ENCODE assay signal across 8 mouse cellular contexts in the genomic region with DNA sequence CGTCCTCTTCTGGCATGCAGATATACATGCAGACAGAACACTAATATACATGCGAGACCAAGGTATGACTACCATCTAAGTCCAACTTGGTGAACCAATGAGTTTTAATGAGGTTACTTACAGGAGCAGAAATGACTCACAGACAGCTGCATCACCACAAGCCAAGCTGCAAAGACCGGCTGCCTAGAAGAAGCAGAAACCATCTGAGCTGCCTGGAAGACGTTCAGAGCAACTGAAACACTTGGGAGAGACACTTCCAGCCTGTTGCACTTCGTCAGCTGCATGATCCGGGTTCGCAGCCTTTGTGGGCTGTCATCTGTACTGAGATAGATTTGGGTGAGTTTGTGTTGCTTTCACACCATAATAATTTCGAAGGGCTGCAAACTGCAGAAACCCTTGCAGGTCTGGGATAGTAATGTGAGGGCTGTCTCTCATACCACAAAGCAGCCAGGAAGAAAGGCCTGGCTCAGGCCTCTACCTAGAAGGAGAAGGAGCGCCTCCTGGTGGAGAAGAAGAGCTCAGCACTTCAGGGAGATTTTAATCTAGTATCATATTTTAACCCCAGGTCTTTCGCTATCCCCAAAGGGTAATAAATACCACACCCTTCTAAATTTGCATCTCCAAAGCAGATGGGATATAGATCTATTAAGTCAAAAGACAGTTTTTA. TPM values are rescaled to one million over a fixed set of nuclear protein-coding genes. Genes with fewer than 3 reads are reported as not detected.
DNase-seq lines count a peak whose midpoint lies in the region; ATAC-seq lines count a peak whose summit lies in the region.

No protein-coding gene starts in this region.

- intact Hi-C loops in gastrocnemius, postnatal 14 days (cut with DNase I; ENCODE audit: low total_unique reads), result loop anchor here (5.0 kb wide), 2 partner anchors 154 to 239 kb away; partner anchors contain the start of gene Twsg1

- ATAC-seq in neutrophil, adult 5-6 weeks (ENCODE audit: extremely low read depth, insufficient number of reproducible peaks, low FRiP score, poor library complexity, severe bottlenecking), result peak; percentile 65

- peak; percentile 61 for DNase-seq in layer of hippocampus, adult 11-12 months (ENCODE audit: low spot score)
- no peak for DNase-seq in layer of hippocampus, adult 9-10 months (ENCODE audit: low spot score)
- DNase-seq in ES-CJ7 (ENCODE audit: low read depth, low spot score), result peak; percentile 65
- DNase-seq in c-Kit-positive CD71-positive TER-119-positive erythroid progenitor cells, embryonic 14.5 days (ENCODE audit: low spot score), result peak; percentile 69
- DNase-seq in gastrocnemius, postnatal 14 days, result peak; percentile 56
- DNase-seq in layer of hippocampus, postnatal 14 days (ENCODE audit: low spot score in 2 of 2), result peak; percentile 36 to 55
- peak; percentile 21 for DNase-seq in yolk sac, embryonic 10.5 days (ENCODE audit: low spot score)

RNA-seq across cellular contexts. Expression of gene Washc1, which starts 4.6 kb away (rescaled TPM):
- total RNA-seq in gastrocnemius, postnatal 14 days (2021), result 10 to 100 TPM; 12.2 to 15.2 TPM
- total RNA-seq in layer of hippocampus, postnatal 14 days (2021), result 10 to 100 TPM; 44.3 to 45.7 TPM
- 33.0 and 34.7 TPM in 2 replicates for total RNA-seq in neutrophil, adult 5-6 weeks (2017)

RNA-seq across cellular contexts. Expression of gene Ndufv2, which starts 5.4 kb away (rescaled TPM):
- 100 to 1,000 TPM; 640 to 730 TPM for total RNA-seq in gastrocnemius, postnatal 14 days (2021)
- total RNA-seq in layer of hippocampus, postnatal 14 days (2021), result 100 to 1,000 TPM; 252 to 265 TPM
- total RNA-seq in neutrophil, adult 5-6 weeks (2017), result 56.5 and 59.2 TPM in 2 replicates

RNA-seq across cellular contexts. Expression of gene Ddx11, which starts 16.6 kb away (rescaled TPM):
- 1 to 10 TPM in 1 of 2 experiments, under 1 TPM in 1; 0.80 to 1.3 TPM for total RNA-seq in gastrocnemius, postnatal 14 days (2021)
- 1 to 10 TPM; 3.2 to 3.7 TPM for total RNA-seq in layer of hippocampus, postnatal 14 days (2021)
- total RNA-seq in neutrophil, adult 5-6 weeks (2017), result 13.7 and 16.6 TPM in 2 replicates

RNA-seq across cellular contexts. Expression of gene Ankrd12, which starts 29.8 kb away (rescaled TPM):
- 10 to 100 TPM; 10.6 TPM for total RNA-seq in gastrocnemius, postnatal 14 days (2021)
- 100 to 1,000 TPM; 101 to 104 TPM for total RNA-seq in layer of hippocampus, postnatal 14 days (2021)
- total RNA-seq in neutrophil, adult 5-6 weeks (2017), result 113 and 128 TPM in 2 replicates
